Mouse (Mus musculus): ENCODE results near the gene Sik1. TPM values are rescaled to one million over a fixed set of nuclear protein-coding genes. Genes with fewer than 3 reads are reported as not detected.

Sik1 gene
- total RNA-seq, 2 experiments from 2014 or later, result 18.1 to 18.6 TPM

- intact Hi-C loops (cut with DNase I; ENCODE audit: low total_unique reads), result no loop called here
Measured at GRCm38 (mm10) chr17:31819372-31819771, 36.2 kb downstream of the Sik1 start.

DNA sequence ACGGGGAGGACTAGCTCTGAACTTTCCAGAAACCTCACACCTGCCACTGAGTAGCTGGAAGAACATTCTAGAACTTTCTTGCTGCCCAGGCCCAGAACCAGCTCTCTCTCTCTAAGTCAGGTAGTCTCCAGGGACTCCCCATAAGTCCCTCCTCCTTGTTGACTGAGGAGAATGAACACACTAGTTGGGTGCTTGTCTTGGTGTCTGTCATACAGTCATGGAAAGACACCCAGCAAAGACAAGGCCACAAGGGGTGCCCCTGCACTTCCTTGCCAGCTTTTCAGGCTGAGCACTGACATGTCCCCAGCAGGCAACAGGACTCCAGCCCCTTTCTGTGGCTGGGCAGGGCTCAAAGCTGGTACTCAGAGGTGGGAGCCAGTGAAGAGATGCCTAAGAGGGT, 37.8 kb downstream of the Sik1 start:
- intact Hi-C loops (cut with DNase I; ENCODE audit: low total_unique reads), result no loop called here
- DNase-seq, result no peak

More at GRCm38 (mm10) chr17:31819372-31819771, 36.2 kb downstream of the Sik1 start:
- DNase-seq, result no peak

DNA sequence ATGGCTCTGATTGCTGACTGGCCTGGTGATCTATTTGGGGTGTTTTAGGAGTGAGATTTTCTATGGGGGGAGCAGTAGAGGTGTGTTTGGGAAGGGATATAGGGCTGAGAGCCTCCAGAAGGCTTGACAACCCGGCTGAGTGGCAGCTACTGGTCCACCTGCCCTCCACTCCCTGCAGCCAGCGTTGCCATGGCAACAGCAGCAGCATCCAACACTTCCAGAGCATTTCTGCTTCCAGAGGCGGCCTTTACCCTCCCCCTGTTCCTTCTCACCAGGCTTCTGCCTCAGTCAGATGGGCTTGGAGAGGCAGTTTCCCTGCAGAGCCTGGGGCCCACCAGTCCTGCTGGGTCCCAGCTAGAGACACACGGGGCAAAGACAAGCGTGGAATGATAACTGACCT, 38.4 kb downstream of the Sik1 start:
- DNase-seq, result no peak
- intact Hi-C loops (cut with DNase I; ENCODE audit: low total_unique reads), result no loop called here

DNA sequence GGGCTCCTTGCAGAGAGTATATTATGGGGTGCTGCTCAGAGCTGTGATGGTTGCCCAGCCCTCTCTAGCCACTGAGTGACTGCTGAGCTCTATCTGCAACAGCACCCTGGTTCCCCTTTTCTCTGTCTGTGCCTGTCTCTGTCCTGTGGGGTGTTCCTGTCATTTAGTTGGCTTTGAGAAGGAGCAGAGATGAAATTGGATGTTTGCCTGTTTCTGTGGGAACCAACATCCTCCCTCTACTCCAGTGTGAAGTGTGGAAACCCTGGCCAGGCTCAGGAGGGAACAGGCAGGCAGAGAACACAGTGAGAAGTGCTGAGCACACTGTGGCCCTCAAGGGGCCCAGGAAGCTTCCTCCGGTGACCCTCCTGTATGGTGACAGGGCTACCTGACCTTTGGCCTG, 40.8 kb downstream of the Sik1 start:
- intact Hi-C loops (cut with DNase I; ENCODE audit: low total_unique reads), result no loop called here
- DNase-seq, result no peak

- intact Hi-C loops (cut with DNase I; ENCODE audit: low total_unique reads), result no loop called here
- no peak for DNase-seq
Measured at GRCm38 (mm10) chr17:31813938-31814622, 41.5 kb downstream of the Sik1 start.

GRCm38 (mm10) chr17:31811333-31811732, 44.3 kb downstream of the Sik1 start:
- no peak for DNase-seq
- intact Hi-C loops (cut with DNase I; ENCODE audit: low total_unique reads), result no loop called here

DNA sequence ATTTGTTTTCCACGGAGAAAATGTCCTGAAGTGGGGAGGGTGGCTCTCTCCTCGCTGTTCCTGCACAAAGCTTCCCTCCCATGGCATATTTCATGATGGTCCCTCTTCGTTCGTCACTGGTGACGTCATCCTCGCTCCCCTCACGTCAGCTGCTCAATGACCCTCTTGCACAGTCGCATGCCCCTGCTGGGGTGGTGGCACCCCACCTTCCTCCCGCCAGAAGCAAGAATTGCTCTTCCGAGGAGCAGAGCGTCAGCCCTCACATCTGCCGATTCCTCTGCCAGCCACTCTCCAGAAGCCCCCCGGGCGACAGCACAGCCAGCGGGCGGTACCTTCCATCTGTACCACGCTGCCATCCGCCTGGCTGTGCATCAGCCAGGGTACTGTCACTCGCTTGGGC, 45.7 kb downstream of the Sik1 start:
- intact Hi-C loops (cut with DNase I; ENCODE audit: low total_unique reads), result no loop called here
- DNase-seq, result no peak

DNA sequence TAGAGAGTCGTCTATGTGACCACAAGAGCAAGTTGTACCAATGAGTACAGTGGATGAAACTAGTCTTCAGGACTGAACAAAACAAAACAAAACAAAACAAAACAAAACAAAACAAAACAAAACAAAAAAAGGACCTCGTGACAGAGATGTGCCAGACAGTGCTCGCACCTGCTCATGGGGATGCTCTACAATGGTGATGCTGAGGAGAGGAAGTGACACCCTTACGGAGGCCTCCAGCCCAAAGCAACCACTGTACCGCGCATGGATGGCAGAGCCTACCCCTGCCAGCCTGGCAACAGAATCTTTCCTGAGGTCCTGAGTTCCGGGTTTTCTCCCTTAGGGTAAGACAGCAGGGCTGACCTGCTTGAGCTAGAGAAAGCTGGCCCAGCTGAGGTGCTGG, 46.5 kb downstream of the Sik1 start:
- intact Hi-C loops (cut with DNase I; ENCODE audit: low total_unique reads), result no loop called here
- DNase-seq, result no peak

DNA sequence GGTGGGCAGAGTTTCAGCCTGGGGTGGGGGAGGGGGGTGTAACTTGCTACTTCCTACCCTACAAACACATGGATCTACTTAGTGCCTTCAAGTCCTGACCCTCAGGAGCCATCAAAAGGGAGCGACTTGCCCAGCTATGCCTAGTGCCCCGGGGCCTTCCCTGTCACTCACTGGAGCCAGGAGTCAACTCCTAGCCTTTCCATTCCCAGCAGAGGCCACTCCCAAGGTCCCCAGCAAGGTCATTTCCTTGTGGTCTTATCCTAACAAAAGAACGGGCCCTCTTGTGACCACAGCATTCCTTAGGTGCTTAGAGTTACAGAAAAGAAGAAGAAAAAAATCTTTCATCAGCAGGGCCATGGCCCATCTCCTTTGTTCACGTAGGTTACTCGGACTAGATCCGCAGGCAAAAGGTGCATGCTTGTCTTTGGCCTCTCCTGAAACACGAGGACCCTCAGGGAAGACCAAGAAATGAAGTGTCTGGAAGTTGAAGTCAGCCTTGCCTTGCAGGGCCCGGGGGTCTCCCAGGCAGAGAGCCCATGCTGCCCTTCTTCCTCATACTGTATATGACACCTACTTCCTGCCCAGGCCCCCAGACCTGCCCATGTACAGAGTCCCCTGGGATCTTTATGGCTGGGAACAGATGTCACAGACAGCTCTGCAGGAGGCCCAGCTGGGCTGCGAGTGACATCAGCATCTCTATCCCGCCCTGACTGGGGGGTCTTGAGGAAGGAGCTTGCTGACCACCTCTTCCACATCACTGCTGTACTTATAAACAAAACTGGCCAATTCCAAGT, 47.3 kb downstream of the Sik1 start:
- no peak for DNase-seq
- intact Hi-C loops (cut with DNase I; ENCODE audit: low total_unique reads), result no loop called here

GRCm38 (mm10) chr17:31806496-31806895, 49.1 kb downstream of the Sik1 start:
- no peak for DNase-seq
- intact Hi-C loops (cut with DNase I; ENCODE audit: low total_unique reads), result no loop called here

DNA sequence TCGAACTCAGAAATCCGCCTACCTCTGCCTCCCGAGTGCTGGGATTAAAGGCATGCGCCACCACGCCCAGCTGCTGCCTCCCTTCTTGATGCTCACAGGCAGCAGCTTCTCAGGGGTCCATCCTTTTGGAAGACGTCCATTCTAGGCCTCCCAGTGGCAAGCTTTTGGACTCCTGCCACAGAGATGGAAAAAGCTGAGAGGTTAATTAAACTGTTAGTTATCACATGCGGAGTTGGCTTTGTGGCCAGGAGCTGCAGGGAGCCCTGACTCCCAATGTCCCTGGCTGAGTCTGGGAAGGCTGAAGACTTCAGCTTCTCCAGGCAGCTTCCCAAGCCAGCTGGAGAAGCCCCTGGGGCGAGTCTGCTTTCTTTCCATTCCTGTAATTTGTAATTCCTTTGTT, 49.6 kb downstream of the Sik1 start:
- DNase-seq, result peak; percentile 55
- intact Hi-C loops (cut with DNase I; ENCODE audit: low total_unique reads), result no loop called here

DNA sequence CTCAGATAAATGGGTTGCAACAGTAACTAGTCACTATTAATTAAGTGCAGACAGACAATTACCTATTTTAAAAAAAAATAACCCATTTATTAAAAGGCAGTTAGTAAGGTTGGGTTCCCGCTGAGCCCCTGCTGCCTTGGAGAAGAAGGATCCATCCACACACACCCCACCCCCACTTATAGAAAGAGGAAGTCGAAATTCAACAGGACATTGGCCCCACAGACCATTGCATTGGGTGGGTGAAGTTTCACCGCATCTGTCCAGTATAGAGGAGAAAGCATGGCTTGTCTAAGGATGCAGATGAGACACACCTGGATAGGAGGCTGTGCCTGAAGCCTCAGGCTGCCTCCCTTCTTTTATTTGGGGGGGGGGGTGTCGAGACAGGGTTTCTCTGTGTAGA, 50.0 kb downstream of the Sik1 start:
- intact Hi-C loops (cut with DNase I; ENCODE audit: low total_unique reads), result no loop called here

DNA sequence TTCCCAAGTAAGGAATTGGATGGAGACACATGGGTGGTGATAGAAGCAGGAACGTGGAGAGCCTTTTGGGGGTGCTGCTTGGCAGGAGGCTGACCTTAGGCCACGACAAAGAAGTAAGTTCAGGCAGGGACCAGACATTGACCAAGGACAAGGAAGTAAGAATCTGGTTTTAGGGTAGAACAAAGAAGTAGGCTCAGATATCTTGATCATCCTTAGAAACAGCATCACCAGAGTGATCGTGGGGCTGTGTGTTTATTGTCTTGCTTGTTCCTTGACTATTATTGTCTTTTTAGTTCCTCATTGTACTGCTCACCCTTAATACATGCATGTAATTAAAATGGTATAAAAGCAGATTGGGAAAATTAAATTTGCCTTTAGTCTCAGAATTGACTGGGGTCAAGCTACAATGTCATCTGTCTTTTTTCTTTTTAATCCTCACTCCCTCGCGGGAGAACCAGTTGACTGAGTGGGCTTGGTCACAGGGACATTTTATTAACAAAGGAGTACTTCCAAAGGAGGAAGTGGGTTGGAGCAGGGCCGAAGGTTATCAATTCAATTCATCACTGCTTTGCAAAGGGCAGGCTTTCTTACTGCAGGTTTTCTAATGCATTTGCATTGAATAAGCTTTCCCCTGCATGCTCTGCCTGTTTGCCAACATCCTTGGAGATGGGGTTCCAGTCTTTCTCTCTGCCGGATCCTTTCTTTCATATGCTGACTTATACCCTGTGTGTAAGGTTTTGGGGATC, 53.2 kb downstream of the Sik1 start:
- intact Hi-C loops (cut with DNase I; ENCODE audit: low total_unique reads), result no loop called here
- DNase-seq, result no peak

More for the DNA sequence above, 50.0 kb downstream of the Sik1 start:
- DNase-seq, result no peak

DNA sequence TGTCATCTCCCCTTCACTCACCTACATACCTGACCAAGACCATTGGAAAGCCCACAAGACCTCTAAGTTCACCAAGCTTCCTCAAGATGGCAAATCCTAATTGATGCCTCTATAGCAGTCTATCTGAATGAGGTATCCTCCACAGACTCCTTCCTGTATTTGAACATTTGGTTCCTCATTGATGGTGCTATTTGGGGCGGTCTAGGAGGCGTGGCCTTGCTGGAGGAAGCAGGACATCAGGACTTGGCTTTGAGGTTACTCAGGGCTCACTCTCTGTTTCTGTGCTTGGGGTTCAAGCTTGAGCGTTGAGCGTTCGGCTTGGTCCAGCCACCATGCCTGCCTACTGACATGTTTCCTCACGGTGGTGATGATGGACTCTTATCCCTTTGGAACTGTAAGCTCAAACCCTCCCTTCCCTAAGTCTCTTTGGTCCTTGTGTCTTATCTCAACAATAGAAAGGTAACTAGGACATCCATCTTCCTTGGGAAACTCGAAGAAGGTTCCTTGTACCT, 54.7 kb downstream of the Sik1 start:
- DNase-seq, result no peak
- intact Hi-C loops (cut with DNase I; ENCODE audit: low total_unique reads), result no loop called here

DNA sequence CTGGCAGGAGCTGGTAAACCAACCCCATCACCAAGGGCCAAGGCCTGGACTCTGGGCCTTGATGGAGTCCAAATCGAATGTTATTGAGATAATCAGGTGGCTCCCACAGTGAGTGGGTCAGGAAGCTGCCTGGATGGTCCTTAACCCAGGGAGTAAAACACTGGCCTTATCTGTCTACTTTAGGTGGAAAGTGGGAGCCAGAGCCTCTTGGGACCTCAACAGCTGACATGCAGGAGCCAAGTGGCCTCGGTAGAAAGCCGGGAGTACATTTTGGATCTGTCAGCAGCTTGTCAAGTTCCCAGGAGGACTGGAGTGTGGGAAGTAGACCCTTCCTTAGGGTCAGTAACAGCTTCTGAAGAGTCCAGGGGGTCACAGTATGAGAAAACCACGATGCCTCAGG, 59.7 kb downstream of the Sik1 start:
- no peak for DNase-seq
- intact Hi-C loops (cut with DNase I; ENCODE audit: low total_unique reads), result no loop called here

Other genes with a start within 250 kb of the Sik1 start
- under 1 TPM; 0.35 to 0.44 TPM for gene Cbs, start 218.6 kb downstream of the Sik1 start, total RNA-seq (2021)
- gene U2af1, start 196.9 kb downstream of the Sik1 start, total RNA-seq (2021), result 10 to 100 TPM; 69.9 to 83.9 TPM
- gene Cryaa, start 178.0 kb downstream of the Sik1 start, total RNA-seq (2021), result not detected
- gene Rrp1b, start 180.3 kb upstream of the Sik1 start, total RNA-seq (2021), result 10 to 100 TPM in 1 of 2 experiments, 1 to 10 TPM in 1; 9.3 to 12.8 TPM
- gene Hsf2bp, start 180.5 kb upstream of the Sik1 start, total RNA-seq (2021), result 1 to 10 TPM; 1.4 to 1.6 TPM

All from gastrocnemius, postnatal 14 days (tissue).